Mouse (Mus musculus) neural tube, embryonic 14.5 days (tissue): ENCODE data around the gene Ctu2. TPM values are rescaled to one million over a fixed set of nuclear protein-coding genes. Genes with fewer than 3 reads are reported as not detected.

Experiments
- ATAC-seq: fragments of 200-750 bp; cut with Nextera tagmentation; 2 replicates; pipeline ENCODE4 v1.8.0; 2017; ENCODE audit warnings: low read depth, mild to moderate bottlenecking, moderate TSS enrichment, moderate library complexity
- H3K27ac ChIP-seq: fragments of 300-500 bp; sonication (generic); 2 replicates; pipeline ENCODE4 v1.5.1; 2014; ENCODE audit warnings: low read depth, mild to moderate bottlenecking, control low read depth, low read length, moderate library complexity, mixed read lengths
- H3K27me3 ChIP-seq: fragments of 300-500 bp; sonication (generic); 2 replicates; pipeline ENCODE4 v1.6.1; 2014; ENCODE audit warnings: low read length; ENCODE audit not compliant: control insufficient read depth, insufficient read depth
- H3K36me3 ChIP-seq: fragments of 300-500 bp; sonication (generic); 2 replicates; pipeline ENCODE4 v1.6.1; 2014; ENCODE audit warnings: low read length, mixed read lengths; ENCODE audit not compliant: control insufficient read depth, insufficient read depth
- H3K4me1 ChIP-seq: fragments of 300-500 bp; sonication (generic); 2 replicates; pipeline ENCODE4 v1.6.1; 2014; ENCODE audit warnings: low read length; ENCODE audit not compliant: control insufficient read depth, insufficient read depth
- H3K4me2 ChIP-seq: fragments of 300-500 bp; sonication (generic); 2 replicates; pipeline ENCODE4 v1.6.1; 2014; ENCODE audit warnings: mild to moderate bottlenecking, low read depth, low read length, control low read depth
- H3K4me3 ChIP-seq: fragments of 300-500 bp; sonication (generic); 2 replicates; pipeline ENCODE4 v1.5.1; 2014; ENCODE audit warnings: low read depth, low read length, control low read depth, mixed read lengths
- H3K9ac ChIP-seq: fragments of 300-500 bp; sonication (generic); replicated peaks from 2 replicates; pipeline ENCODE4 v1.6.1; 2014; ENCODE audit warnings: low read depth, mild to moderate bottlenecking, control low read depth, low read length, mixed read lengths
- H3K9me3 ChIP-seq: fragments of 300-500 bp; sonication (generic); 2 replicates; pipeline ENCODE4 v1.6.1; 2016; ENCODE audit warnings: low read length; ENCODE audit not compliant: control insufficient read depth
- WGBS: fragments of 180-500 bp; shearing (Covaris S2); extraction: QIAGEN DNeasy Blood & Tissue Kit; methylation state at CpG from one replicate; pipeline ENCODE4 v1.1.7; 2014; 5-methylcytosine and 5-hydroxymethylcytosine counted together
- polyA plus RNA-seq: library from polyadenylated mRNA; unstranded; fragments of >200 nt; fragmentation: Nextera tagmentation; extraction: Ambion mirVana; gene quantifications from 2 replicates; pipeline ENCODE4 v1.2.1, GENCODE M21; 2014

Gene Ctu2
- polyA plus RNA-seq, 1 experiment from 2014 or later: 74.5 TPM

DNA sequence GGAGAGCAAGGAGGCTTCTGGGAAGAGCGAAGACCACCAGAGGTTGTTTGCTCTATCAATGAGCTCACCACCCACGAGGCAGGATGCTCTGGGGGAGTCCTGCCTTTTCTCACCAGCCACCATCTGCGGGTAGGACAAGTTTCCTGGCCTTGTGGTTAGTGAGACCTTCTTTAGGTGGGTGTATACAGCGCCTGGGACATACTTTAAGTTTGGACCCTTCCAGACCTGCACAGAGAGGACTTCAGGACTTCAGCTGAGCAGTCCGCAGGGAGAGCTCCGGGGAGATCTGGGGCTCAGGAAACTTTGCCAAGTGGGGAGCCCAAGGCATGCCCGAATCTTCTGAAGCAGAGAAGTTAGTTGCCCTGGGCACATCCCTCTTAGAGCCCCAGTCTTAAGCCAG is 16.0 kb upstream of the Ctu2 start:
- H3K36me3 ChIP-seq: no peaks in the 10 kb centered on the region
- no peak overlapping the region for H3K27ac ChIP-seq
- 30% methylated on average over 7 of the region's 7 CpGs for WGBS
- no peak overlapping the region for H3K9ac ChIP-seq
- peaks cover 9% of the 10 kb centered on the region for H3K4me1 ChIP-seq
- H3K4me3 ChIP-seq: peak overlapping the region; percentile 33; the same call in 1 of the 2 replicates
- H3K27me3 ChIP-seq: peaks cover 20% of the 10 kb centered on the region
- no peaks in the 10 kb centered on the region for H3K9me3 ChIP-seq
- no peak for ATAC-seq
- peak overlapping the region; percentile 58; the same call in 1 of the 2 replicates for H3K4me2 ChIP-seq

DNA sequence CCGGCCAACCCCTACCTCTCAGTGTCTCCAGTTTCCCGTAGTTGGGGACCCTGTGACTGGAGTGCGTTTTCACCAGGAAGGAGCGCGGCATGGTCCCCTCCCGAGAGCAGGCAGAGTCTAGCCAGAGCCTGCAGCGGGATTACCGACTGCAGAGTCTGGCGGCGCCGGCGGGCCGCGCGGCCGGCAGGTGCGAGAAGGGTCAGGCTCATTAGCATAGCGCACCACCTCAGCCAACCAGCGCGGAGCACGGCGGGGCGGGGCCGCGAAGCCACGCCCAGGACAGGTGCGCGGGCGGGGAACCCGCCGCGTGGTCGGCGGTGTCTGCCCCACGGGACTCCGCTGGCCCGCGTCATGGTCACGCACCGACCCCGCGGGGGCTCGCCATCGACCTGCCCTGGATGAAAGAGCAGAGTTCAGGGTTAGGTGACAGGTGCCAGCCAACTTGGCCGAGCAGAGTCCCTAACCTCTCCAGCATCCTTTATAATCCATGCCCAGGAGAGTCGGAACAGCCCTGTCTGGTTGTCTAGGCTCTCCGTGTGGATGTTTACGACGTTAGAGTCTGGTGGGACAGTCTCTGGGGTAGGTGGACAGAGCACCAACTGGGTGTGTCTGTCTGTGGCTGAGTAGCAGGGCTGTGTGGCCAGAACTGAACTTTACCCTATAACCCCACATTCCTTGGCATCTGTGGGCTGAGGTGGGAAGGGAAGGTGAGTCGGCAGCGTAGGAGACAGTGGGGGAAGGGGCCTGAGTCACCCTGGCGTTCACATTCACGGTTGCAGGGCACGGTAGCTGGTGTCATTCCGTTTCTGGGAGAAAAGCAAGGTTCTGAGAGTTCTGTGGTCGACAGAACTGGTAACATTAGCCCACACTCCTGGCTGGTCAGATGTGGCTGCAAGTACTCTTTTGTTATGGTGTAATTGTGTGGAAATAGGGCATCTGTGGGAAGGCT is 15.1 kb upstream of the Ctu2 start, which contains the start of gene Snai3:
TSS of gene Snai3 (minus strand) at position 210 of the 949 bp plus-strand sequence.
- 0 out of 2 replicates have a peak, but pooled peaks have one; percentile 31 for ATAC-seq
- peak within 1 kb of the TSS; percentile 58 for H3K4me2 ChIP-seq
- no peak within 1 kb of the TSS for H3K27ac ChIP-seq
- no peak within 1 kb of the TSS for H3K9ac ChIP-seq
- no peaks in the 10 kb centered on the region for H3K9me3 ChIP-seq
- no peaks in the 10 kb centered on the region for H3K36me3 ChIP-seq
- peaks cover 9% of the 10 kb centered on the region for H3K4me1 ChIP-seq
- peaks cover 20% of the 10 kb centered on the region for H3K27me3 ChIP-seq
- WGBS: 2% methylated on average over 53 of the region's 56 CpGs
- H3K4me3 ChIP-seq: peak within 1 kb of the TSS; percentile 33

DNA sequence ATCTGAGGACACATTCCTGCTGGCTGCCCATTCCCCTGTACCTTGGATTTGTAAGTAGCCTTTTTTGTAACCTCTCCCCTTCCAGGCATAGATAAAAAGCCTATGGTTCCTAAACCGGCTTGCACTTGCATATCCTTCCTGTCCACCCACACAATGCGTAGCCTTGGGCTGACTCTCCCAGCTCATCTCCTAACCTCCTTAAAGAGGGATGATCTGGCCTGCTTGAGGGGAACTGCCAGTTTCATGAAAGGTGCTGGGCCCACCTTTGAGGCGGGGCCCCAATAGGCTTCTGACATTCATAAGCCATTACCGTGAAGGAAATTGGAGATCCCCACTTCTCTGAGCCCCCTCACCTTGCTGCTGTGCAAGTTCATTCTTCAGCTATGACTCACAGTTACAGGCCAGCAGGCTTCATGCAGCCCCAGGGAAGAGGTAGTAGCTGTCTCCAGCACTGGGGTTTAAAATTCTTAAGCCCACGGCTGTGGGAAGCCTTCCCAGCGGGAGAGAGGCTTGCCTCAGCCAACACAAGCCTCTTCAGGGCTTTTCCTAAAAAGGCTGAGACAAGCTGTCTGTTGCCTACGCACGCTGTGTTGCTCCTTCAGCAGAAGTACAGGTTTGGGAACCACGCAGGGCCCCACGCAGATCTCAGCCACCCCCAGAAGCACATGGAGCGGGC is 14.3 kb upstream of the Ctu2 start:
- Histone ChIP-seq H3K27me3 (peaks cover 20% of the 10 kb centered on the region), H3K9me3 (no peaks in the 10 kb centered on the region), H3K27ac (no peak overlapping the region), H3K4me3 (no peak overlapping the region), H3K36me3 (peaks cover under 1% of the 10 kb centered on the region; the same call in 1 of the 2 replicates), H3K4me1 (peaks cover 9% of the 10 kb centered on the region), H3K4me2 (no peak overlapping the region), H3K9ac (no peak overlapping the region)
- WGBS: 64% methylated on average over 11 of the region's 11 CpGs
- no peak for ATAC-seq

- no peak overlapping the region for H3K9ac ChIP-seq
- 69% methylated on average over 8 of the region's 8 CpGs for WGBS
- peaks cover 20% of the 10 kb centered on the region for H3K27me3 ChIP-seq
- H3K36me3 ChIP-seq: peaks cover 9% of the 10 kb centered on the region
- H3K4me1 ChIP-seq: peaks cover 9% of the 10 kb centered on the region
- H3K9me3 ChIP-seq: no peaks in the 10 kb centered on the region
- no peak overlapping the region for H3K4me2 ChIP-seq
- no peak overlapping the region for H3K27ac ChIP-seq
- no peak overlapping the region for H3K4me3 ChIP-seq
- no peak for ATAC-seq
Observed at GRCm38 (mm10) chr8:122462510-122462909, 13.4 kb upstream of the Ctu2 start.

DNA sequence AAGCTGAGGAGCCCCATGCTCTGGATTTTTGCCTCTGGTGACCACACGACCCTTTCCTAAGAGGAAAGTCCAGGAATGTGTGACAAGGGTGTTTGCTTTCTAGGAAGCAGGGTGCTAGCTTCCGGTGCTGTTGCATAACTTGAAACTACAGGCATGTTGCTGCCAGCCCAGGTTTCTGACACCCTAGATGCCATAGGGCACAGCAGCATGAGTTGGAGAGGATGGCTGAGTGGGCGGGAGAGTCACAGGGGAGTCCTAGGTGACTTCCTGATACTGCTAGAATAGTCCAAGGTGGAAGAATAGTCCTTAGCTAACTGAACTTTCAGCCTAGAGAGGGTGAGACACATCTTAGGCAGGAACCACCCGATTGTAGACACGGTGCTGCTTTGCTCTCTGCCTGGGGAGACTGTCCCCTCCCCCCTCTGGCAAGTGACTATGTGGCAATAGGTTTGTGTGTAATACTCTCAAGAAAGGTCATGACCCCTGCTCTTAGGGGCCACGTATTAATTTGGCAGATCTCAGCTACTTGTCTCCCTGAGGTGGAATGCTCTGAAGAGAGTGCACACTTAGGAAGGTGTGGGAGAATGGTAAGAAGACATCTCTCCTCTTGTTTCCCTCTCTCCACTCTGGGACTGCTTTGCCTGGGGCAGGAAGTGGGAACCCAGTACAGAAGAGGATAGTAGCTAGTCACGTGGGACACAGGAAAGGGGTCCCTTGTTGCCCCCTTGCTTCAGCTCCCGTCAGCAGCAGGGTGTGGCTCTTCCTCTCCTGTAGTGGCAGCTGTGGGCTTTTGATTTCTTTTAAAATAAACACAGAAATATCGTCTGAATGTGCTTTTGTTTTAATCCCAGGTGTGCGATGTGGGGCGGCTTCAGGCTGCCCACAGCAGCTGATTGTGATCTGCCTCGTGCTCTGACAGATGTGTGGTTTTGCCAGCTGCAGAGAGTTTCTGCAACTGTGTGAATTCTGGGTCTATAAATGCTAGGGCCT is 12.0 kb upstream of the Ctu2 start:
- no peak overlapping the region for H3K4me3 ChIP-seq
- H3K9ac ChIP-seq: no peak overlapping the region
- peaks cover 20% of the 10 kb centered on the region for H3K27me3 ChIP-seq
- 72% methylated on average over 12 of the region's 12 CpGs for WGBS
- H3K4me1 ChIP-seq: peaks cover 9% of the 10 kb centered on the region
- no peaks in the 10 kb centered on the region for H3K9me3 ChIP-seq
- H3K36me3 ChIP-seq: peaks cover 12% of the 10 kb centered on the region
- ATAC-seq: no peak
- no peak overlapping the region for H3K4me2 ChIP-seq
- H3K27ac ChIP-seq: no peak overlapping the region

DNA sequence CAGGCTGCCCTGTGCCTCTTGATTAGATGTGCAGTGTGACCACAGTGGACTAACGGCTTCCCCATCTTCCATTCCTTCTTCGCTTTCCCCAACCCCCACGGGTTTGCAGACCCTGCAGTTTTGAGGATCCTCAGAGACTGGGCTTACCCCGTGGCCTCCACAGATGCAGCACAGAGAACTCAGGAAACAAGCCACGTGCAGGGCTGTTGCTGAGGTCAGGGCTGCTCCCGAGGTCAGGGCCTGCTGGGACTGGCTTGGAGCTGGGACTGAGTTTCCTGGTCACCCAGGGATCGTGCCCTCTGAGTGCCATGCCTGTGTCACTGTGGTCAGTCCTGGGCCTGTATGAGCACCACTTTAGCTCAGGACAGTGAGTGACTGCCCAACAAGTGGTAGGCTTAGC is 11.0 kb upstream of the Ctu2 start:
- Histone ChIP-seq H3K4me2 (no peak overlapping the region), H3K27me3 (peaks cover 14% of the 10 kb centered on the region), H3K27ac (no peak overlapping the region), H3K36me3 (peaks cover 12% of the 10 kb centered on the region), H3K9ac (no peak overlapping the region), H3K4me3 (no peak overlapping the region), H3K4me1 (peaks cover 9% of the 10 kb centered on the region), H3K9me3 (no peaks in the 10 kb centered on the region)
- WGBS: 79% methylated on average over 7 of the region's 7 CpGs
- ATAC-seq: no peak

DNA sequence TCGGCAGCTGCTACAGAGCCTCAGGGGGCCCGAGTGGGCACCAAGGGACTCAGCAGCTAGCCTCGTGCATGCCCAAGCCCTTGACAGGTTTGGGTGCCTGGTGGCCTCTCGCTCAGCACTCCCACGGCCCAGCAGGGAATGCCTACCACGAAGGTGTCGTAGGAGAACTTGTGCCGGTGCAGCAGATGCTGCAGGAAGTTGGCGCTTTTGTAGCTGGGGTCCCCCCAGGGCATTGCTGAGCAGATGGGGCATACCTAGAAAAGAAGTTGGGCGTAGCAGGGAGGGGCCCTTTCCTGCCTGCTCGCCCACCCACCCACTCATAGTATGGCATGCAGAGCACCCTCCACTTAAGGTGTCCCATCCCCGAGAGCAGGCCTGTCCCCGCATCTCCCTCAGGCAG is 8.1 kb upstream of the Ctu2 start:
- no peak for ATAC-seq
- H3K27me3 ChIP-seq: no peaks in the 10 kb centered on the region
- no peak overlapping the region for H3K27ac ChIP-seq
- H3K36me3 ChIP-seq: peaks cover 12% of the 10 kb centered on the region
- no peak overlapping the region for H3K4me2 ChIP-seq
- no peak overlapping the region for H3K9ac ChIP-seq
- WGBS: 89% methylated on average over 13 of the region's 13 CpGs
- H3K4me1 ChIP-seq: no peaks in the 10 kb centered on the region
- H3K4me3 ChIP-seq: no peak overlapping the region
- no peaks in the 10 kb centered on the region for H3K9me3 ChIP-seq

GRCm38 (mm10) chr8:122469407-122469806 is 6.5 kb upstream of the Ctu2 start:
- no peak overlapping the region for H3K27ac ChIP-seq
- no peak for ATAC-seq
- peaks cover 1% of the 10 kb centered on the region; the same call in 1 of the 2 replicates for H3K4me1 ChIP-seq
- no peaks in the 10 kb centered on the region for H3K9me3 ChIP-seq
- H3K4me3 ChIP-seq: no peak overlapping the region
- no peak overlapping the region for H3K4me2 ChIP-seq
- no peaks in the 10 kb centered on the region for H3K27me3 ChIP-seq
- no peak overlapping the region for H3K9ac ChIP-seq
- WGBS: 77% methylated on average over 6 of the region's 6 CpGs
- peaks cover 12% of the 10 kb centered on the region for H3K36me3 ChIP-seq
